Mouse (Mus musculus): ENCODE measurements around the gene Cebpb.
"Not testable (repeated sequence)": the region's sequence is repeated elsewhere in the genome, so short reads cannot be mapped to it uniquely, and the experiment has no call there.

The Cebpb gene

DNA sequence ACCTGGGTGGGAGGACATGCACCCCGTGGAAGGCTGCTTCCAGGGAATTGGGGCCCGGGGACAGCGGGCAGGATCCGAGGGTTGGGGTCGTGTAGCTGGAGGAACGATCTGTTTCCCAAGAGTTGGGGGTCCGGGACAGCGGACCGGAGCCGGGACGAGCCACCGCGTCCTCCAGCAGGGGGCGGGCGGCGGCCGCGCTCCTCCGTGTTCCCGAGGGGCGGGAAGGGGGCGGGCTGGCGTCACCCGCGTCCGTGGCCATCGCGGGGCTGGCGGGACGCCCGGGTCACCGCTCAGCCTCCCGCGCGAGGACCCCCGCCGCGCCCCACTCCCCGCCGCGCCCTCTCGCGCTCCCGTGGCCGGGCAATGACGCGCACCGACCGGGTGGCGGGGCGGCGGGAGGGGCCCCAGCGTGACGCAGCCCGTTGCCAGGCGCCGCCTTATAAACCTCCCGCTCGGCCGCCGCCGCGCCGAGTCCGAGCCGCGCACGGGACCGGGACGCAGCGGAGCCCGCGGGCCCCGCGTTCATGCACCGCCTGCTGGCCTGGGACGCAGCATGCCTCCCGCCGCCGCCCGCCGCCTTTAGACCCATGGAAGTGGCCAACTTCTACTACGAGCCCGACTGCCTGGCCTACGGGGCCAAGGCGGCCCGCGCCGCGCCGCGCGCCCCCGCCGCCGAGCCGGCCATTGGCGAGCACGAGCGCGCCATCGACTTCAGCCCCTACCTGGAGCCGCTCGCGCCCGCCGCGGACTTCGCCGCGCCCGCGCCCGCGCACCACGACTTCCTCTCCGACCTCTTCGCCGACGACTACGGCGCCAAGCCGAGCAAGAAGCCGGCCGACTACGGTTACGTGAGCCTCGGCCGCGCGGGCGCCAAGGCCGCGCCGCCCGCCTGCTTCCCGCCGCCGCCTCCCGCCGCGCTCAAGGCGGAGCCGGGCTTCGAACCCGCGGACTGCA, at the start of gene Cebpb:
Gene Cebpb (plus strand): TSS at position 418 of the 954 bp plus-strand sequence.
- peak; percentile 69 for DNase-seq (ENCODE audit: low spot score)

DNA sequence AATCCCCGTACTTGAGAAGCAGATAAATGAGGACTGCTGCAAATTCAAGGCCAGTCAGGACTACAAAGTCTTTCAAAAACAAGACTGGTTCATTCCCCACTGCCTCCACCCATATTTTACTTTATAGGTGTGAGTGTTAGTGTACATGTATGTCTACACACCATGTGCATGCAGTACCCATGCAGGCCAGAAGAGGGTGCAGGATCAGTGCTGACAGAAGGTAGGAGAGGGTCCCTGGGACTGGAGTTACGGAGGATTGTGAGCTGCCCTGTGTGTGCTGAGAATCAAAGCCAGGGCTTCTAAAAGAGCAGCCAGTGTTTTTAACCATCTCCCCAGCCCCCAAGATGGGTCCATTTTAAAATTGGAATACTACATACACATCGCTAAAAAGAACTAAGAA, 48.4 kb upstream of the Cebpb start:
- DNase-seq (ENCODE audit: low spot score): peak; percentile 47

DNA sequence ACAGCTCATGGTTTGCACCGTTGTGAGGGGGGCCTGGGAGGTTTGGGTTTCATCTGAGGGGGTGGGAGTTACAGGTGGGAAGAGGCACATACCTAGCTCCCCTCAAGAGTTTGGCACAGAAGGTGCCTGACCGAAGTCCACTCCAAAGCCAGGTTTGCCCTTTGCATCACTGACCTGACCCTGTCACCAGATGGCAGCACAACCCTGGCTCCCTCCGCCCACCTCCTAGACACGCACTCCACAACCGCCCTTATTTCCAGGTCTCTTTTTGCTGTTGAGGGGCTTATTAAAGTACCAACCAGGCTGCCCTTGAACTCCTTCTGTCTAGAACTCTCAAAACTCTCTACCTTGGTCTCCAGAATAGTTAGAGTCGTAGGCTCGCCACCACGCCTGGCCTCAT, 47.4 kb upstream of the Cebpb start:
- DNase-seq (ENCODE audit: low spot score): peak; percentile 54

DNA sequence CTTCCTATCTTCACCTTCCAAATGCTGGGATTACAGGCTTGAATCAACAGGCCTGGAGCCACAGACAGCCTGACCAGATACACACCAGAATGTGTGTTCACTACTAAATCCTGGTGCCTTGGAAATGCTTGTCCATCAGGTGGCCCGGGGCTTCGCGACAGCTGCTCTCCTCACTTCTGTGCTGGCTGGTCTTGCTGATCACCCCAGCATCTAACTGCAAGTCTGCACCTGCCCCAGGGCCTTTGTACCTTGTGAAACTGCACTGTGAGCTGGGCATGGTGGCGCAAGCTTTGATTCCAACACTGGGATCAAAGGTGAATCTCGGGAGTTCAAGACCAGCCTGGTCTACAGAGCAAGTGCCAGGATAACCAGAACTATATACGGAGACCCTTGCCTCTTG, 46.6 kb upstream of the Cebpb start:
- no peak for DNase-seq (ENCODE audit: low spot score)

- not testable (repeated sequence) for DNase-seq (ENCODE audit: low spot score)
Observed at GRCm38 (mm10) chr2:167643356-167644052, 45.2 kb upstream of the Cebpb start.

- peak; percentile 14 for DNase-seq (ENCODE audit: low spot score)
Observed at GRCm38 (mm10) chr2:167646411-167646810, 42.3 kb upstream of the Cebpb start.

GRCm38 (mm10) chr2:167649290-167650032, 39.3 kb upstream of the Cebpb start:
- no peak for DNase-seq (ENCODE audit: low spot score)

DNA sequence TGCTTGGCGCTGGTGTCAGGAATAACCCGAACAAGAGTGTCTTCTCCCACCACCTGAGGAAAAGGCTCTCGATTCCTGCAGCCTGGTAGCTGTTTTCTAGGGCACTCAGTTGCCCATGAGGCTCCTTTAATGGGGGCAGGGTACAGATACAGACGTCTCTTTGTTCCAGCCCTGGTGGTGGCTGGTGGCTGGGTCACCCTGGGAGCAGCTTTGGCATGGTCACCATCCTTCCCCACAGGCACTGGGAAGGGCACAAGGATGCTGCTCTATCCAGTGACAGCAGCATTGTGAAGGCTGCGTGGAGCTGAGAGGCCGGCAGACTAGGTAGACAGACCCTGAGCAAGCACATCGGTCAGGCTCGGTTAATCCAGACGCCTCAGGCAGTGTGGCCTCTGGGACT, 37.1 kb upstream of the Cebpb start:
- DNase-seq (ENCODE audit: low spot score): no peak

DNA sequence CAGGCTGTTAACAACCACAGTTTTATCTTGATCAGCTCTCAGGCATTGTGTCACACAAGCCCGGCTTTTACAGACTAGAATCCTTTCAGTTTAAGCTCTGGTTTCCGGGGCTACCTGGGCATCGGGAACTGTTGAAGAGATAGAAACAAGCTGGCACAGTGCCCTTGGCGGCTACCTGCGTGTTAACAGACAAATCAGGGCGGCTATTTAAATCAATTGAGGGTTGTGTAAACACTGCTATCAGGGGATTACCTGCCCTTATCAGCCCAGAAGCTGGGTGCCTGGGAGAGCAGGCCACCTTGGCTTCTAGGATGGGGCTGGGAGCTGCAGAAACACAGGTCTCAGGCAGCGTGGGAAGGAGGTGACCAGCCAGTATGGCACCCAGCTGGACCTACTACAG, 36.0 kb upstream of the Cebpb start:
- no peak for DNase-seq (ENCODE audit: low spot score)

DNA sequence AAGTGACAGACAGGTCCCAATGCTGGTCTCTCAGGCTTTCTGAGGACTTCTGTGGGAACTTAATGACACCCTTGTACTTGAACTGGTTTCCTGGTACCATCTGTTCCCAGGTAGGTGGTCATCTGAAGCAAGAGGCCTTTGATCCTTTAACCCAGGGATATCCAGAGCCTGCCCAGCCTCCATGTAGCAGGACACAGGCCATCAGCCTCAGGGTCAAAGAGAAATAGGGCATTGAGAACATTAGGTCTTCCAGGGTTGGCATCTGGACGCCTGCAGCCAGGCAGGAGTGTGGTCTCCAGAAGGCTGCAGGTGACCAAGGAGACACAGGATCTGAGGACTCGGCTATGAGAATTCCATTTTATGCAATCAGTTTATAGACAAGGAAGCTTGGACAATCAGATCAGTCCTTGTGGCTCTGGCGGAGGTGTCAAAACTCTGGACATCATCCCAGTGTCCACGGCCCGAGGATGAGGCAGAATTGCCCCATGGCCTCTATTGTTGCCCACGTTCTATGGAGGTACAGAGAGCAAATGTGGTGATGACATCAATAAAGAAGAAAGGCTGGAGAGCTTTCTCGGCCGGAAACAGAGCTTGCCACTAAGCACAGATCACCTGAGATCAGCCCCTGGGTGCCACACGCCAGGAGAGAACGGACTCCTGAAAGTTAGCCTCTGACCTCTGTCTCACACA, 33.7 kb upstream of the Cebpb start:
- DNase-seq (ENCODE audit: low spot score): no peak

DNA sequence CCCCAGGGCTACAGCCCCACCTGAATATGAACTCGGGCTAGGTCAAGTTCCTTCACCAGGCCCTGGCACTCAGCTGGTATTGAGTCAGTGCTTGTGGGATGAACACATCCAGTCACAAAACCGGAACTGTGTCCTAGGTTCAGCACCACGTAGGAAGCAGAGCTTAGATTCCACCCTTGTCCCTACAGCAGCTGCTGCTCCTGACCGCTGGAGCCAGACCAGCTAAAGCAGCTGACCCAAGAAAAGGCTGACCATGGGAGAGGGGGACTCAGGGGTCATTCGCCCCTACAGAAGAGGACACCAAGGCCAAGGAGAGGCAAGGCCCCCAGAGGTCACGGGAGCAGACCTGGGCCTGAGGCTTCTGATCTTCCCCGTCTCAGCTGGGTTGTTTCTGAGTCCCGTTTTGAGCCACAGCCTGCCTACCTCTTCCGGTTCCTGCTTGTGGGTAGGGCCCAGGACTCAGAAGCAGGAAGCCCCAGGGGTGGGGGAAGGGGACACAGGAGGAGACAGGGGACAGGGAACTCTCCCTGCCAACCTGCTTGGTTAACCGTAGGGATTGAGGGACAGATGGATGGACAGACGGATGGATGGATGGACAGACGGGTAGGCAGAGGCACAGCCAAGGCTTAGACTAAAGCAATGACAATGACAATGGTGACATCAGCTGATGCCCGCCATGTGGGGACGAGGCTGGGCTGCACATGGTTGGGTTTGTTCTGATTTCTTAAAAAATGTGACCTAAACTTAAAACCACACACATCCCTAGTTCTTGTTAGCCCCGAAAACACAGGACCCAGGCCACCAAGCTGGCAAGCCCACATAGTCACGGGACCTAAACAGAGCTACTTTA, 31.9 kb upstream of the Cebpb start:
- no peak for DNase-seq (ENCODE audit: low spot score)

GRCm38 (mm10) chr2:167657973-167658372, 30.7 kb upstream of the Cebpb start:
- no peak for DNase-seq (ENCODE audit: low spot score)

DNA sequence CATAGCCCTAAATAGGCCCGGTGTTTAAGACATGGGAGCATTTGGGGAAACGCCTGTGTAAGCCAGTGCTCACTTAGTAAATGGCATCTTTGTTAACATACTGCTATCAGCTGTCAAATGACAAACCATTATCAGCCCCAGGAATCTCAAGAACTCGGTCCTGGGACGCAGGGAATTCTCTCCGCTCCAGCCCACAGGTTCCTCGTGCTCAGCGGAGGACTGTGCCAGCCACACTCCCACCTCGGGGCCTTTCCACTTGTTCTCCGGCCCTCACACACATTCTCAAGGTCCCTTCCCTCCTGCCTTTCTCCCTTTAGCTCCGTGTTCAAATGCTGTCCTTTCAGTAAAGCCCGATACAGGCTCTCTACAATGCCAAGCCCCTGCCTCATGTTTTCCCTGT, 30.0 kb upstream of the Cebpb start:
- DNase-seq (ENCODE audit: low spot score): no peak

- DNase-seq (ENCODE audit: low spot score): no peak
Observed at GRCm38 (mm10) chr2:167659177-167659846, 29.4 kb upstream of the Cebpb start.

- DNase-seq (ENCODE audit: low spot score): peak; percentile 43
Observed at GRCm38 (mm10) chr2:167659847-167660610, 28.7 kb upstream of the Cebpb start.

DNA sequence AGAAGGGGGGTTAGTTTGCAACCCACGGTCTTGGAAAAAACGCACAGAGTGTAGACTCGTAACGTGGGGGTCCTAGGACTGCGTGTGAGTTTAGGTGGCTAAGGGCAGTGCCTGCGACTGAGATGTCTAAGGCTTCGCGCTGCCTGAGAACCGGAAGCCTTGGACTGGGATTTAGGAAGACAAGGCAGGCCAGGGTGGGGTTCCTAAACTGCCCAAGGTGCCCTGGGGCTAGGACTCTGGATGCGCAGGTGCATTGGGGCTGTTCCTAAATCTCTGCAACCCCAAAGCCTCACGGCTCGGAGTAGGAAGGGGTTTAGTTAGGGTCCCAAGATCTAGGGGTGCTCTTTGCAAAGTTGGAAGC, 28.1 kb upstream of the Cebpb start:
- DNase-seq (ENCODE audit: low spot score): no peak

DNA sequence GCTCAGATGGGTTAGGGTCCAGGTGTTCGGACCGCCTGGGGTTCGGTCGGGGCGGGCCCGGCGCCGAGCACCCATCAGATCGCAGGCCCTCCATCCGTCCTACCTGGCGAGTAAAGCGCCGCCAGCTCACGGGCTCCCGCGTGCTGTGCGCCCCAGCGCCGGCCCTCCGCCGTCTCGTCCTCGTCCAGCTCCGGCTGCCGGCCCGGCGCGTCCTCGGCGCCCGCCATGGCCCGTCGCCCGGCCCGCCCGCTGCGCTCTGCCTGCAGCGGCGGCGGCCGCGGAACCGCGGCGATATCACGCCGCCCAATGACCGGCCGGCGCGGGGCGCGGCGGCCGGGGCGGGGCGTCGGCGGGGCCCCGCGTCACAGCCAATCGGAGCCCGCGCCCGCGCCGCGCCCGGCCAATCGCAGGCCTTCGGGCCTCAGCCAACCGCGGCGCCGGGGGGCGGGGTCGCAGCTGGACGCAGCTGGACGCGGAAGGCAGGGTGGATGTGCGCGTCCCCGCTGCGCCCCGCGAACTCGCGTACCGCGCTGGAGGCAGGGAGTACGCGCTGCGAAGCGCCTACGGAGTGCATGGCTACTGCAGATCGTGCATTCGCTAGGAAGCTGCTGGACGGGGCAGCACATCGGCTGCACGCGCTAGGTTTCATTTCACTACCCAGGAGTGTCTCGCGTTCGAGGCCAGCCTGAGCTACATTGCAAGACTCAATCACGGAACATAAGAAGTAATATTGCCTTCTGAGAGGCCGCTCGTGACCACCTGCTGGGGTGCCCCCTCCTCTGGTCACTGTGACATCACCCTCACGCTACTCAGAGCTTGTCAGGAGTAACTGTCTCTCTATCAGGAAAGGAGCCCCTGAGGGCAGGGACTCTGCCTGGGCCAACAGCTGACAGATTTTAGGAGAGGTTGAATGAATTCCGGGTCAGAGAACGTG, 27.2 kb upstream of the Cebpb start, which contains the start of gene Gm20431:
Gene Gm20431 (minus strand): TSS at position 227 of the 934 bp plus-strand sequence.
- DNase-seq (ENCODE audit: low spot score): peak; percentile 94

DNA sequence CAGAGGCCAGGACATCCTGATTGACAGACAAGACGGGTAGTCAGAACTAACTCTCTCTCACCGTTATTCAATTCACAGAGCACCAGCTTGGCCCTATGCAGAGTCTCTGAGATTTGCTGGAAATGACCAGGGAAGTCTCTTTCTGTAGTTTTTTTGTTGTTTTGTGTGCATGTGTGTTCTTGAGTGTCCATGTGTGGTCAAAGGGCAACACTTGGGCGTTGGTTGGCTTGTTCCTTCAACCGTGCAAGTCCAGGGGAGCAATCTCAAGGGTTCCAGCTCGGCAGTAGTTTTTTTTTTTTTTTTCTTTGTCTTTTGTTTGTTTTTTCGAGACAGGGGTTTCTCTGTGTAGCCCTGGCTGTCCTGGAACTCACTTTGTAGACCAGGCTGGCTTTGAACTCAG, 26.0 kb upstream of the Cebpb start:
- no peak for DNase-seq (ENCODE audit: low spot score)
